Mouse (Mus musculus) cerebellum, postnatal 10 days (tissue): ENCODE measurements around the gene Gpt2.

Experiments used
- DNase-seq, 2 experiments: peaks; one replicate each; pipeline ENCODE4 v3.0.0; 2021; ENCODE audit warnings: mixed read lengths in 2 of 2

The Gpt2 gene

DNA sequence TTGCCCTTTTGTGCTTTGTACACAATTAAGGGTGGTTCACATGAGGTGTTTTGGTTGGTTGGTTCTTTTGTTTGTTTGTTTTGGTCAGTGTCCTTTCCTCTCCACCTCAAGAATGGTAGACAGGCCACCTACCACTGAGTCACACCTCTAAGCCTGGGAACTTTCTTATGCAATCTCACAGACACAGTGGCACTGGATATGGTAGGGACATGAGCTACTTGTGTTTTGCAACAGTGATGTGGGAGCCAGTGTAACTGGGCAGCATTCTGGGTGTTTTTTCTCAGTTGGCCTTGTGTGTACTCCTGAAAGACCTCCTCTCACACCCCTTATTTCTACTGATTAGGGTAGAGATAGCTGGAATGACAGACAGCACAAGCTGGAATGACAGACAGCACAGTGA is 3.7 kb upstream of the Gpt2 start:
- no peak for DNase-seq

DNA sequence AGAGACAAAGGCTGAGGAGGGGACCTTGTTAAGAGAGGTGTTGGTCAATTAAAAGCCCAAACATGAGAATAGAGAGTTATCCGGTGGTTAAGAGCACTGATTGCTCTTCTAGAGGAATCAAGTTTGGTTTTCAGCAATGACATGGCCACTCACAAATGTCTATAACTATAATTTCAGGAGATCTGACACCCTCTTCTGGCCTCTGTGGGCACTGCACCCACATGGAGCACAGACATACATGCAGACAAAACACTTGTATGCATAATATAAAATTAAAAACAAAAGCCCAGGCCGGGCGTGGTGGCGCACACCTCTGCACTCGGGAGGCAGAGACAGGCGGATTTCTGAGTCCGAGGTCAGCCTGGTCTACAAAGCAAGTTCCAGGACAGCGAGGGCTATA is 2.8 kb upstream of the Gpt2 start:
- no peak for DNase-seq

DNA sequence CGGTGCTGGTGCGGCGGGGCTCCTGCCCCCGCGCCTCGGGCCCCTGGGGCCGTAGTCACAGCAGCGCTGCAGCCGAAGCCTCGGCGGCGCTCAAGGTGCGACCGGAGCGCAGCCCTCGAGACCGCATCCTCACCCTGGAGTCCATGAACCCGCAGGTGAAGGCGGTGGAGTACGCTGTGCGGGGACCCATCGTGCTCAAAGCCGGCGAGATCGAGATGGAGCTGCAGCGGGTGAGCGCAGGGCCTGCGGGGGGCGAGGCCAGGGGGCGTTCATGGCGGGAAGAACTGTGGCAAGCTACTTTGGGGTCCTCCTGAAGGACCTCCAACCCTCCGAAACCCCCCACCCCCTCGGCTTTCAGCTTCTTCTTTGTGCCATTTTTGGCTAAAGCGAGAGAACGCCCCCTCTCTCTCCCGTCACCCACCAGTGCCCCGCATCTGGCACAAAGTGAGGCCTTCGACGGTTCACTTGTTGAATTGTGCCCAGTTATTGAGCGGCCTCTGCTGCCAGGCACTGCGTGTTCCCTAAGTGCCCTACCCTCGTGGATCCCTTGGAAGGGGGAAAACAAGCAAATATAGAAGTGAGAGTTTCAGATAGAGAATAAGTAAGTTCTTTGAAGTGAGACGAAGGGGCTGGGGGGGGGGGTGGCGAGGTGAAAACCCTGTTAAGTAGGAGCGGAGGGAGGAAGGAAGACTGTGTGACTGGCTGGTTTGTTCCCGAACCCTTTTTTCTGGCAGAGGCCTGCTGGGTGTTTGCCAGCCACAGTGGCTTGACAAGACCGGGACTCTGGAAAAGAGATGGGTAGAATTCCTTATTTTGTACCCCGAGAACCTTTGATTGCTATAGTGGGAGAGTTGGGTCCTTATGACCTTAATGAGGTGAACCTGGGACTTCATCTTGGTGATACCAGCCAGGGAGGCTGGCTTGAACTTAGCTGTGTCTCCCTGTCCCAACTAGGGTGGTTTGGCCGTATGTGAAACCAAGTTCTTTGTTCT is 860 bp downstream of the Gpt2 start:
- peak; percentile 60 to 71 for DNase-seq

DNA sequence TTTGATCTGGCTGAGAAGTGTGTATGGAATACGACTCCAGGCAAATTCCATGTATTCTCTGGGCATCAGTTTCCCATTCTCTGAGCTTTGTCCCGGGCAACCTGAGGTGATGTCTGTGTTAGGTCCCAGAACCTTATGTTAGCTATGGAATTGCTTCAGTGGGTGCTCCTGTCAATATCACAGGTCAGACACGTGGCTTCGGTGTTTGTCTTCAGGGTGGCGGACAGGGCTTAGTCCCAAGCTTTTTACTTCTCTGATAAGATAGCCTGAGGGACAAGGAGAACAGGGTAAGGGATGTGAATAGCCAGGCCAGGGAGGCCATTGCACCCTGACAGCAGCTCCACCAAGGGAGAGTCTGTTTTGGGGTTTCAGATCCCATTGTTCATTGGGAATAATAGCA is 3.7 kb downstream of the Gpt2 start:
- no peak for DNase-seq

GRCm38 (mm10) chr8:85496778-85497177 is 4.4 kb downstream of the Gpt2 start:
- DNase-seq: no peak

DNA sequence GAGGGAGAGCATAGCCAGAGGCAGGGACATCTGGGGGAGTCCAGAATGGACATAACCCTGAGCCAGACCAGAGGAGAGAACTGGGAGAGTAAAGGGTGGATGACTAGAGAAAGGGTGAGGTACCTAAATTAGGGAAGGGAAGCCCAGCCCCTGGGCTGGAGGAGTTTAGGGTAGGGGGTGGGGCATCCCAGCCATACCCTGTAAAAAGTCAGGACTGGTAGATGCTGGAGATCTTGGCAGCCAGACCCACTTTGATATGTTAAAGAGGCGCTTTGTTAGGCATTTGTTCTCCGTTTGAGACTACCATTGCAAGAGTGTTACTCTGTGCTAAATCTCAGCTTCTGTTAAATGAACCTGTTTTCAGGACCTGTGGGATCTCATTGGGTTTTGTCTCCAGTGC is 6.2 kb downstream of the Gpt2 start:
- no peak for DNase-seq

DNA sequence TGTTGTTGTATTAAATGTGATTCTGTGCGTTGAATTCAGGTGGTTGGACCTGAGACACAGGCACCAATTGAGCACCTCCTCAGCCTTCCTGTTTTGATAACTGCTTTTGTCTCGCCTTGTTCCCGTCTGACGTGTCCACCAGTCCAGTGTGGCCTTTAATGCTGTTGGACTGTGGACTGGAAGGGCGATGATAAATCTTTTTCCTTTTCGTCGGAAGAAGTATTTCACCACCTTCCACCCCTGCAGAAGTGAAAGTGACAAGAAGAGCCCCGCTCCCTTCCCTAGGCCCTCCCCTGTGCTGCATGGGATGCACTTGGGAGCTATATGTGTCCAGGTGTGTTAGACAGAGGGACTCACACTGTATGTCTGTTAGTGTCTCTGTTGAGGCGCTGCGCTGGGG is 8.1 kb downstream of the Gpt2 start:
- no peak for DNase-seq

- DNase-seq: peak; percentile 83 to 87
Measured at GRCm38 (mm10) chr8:85500955-85501685, 8.7 kb downstream of the Gpt2 start.

- no peak for DNase-seq
Measured at GRCm38 (mm10) chr8:85502381-85502780, 10.0 kb downstream of the Gpt2 start.

DNA sequence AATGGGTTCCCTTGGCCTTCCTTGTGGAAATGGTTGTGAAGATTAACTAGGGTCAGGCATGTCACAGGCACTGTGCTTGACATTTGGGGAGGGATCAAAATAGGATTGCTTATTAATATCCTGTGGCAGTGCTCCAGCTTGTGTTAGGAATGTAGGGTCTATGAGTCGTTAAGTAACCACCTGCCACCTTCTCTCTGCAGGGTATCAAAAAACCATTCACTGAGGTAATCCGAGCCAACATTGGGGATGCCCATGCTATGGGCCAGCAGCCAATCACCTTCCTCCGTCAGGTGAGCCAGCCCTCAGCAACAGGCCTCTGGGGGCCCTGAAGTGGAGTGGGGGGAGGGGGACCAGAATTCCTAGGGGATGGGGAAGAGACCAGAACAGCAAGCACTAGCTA is 10.7 kb downstream of the Gpt2 start:
- DNase-seq: no peak

DNA sequence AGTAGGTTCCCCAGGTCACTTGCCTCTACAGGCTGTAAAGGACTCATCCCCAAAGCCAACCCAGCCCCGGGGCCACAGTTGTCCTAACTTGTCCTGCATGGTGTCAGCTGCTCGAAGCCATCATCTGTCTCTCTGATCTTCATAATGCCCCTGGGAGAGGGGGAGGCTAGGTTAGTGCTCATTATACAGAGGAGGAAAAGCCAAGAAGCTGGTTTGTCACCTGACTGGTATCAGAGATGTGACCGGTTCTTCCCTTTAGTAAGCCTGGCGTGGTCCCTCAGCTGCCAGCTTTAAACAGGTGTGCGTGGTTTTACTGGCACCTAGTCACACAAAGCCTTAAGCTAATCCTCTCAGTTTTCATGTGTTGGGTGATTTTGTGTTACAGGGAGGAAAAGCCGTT is 12.3 kb downstream of the Gpt2 start:
- no peak for DNase-seq

DNA sequence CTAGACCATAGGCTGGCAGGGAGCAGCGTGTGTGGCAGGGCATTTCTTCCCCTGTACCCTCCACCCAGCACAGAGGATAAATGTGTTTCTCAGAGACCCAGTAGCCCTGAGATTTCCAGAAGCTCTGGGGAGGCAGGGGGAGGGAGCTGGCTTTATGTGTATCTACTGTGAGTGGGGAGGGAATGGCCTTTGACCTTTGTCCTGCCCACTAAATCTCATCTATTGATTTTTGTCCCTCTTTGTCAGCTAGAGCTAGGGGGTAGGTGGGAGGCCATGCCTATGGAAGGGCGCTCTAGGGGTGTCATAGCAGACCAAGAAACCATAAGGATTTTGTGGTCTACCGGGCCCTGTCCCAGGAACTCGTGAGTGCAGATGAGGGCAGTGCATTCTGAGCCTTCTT is 14.2 kb downstream of the Gpt2 start:
- no peak for DNase-seq

GRCm38 (mm10) chr8:85508661-85509060 is 16.3 kb downstream of the Gpt2 start:
- DNase-seq: no peak

DNA sequence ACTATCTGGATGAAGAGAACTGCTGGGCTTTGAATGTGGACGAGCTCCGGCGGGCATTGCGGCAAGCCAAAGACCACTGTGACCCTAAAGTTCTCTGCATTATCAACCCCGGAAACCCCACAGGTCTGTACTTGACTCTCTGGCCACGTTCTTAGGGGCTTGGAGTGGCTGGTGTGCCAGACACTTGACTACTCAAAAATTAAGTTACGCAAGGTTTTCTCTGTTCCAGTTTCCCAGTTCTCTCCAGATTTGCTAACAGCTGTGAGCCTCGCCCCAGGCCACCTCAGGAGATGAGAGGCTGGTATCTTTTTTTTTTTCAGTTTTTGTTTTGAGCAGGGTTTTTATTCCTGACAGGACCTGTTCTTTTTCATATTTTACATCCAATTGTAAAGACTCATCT is 19.9 kb downstream of the Gpt2 start:
- DNase-seq: no peak

DNA sequence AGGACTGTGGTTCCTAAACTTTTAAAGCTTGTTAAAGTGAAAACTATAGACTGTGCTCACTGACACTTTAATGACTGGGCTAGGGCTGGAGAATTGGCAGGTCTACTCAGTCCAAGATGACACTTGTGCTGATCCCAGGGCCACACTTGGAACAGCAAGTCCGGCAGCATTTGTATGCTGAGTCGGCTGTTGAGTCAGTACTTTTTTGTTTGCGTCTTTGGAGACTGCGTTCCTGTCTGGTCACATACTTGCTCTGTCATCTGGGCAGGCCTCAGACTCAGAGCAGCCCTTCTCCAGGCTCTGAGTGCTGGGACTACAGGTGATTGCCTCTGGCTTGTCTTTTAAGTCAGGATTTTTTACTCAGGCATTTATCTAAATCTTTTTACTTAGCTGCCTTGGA is 20.9 kb downstream of the Gpt2 start:
- no peak for DNase-seq

- no peak for DNase-seq
Measured at GRCm38 (mm10) chr8:85515391-85515790, 23.0 kb downstream of the Gpt2 start.

DNA sequence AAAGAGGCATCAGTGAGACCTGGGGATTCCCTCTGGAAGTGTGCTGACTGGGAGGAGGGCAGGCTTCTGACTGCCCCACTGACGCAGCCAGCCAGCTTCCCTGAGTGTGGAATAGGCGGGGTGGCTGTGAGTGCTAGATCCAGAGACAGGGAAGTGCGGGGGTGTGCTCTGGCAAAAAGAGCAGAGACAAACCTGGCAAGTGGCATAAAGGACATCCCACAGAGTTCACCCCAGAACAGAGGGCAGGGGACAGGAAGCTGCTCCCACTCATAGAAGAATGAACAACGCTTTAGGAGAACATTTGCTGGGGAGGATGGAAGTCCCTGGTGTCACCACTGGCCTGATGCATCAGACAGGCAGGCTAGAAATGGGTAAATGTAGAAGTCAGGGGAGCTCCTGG is 25.0 kb downstream of the Gpt2 start:
- DNase-seq: no peak

- no peak for DNase-seq
Measured at GRCm38 (mm10) chr8:85517956-85518355, 25.6 kb downstream of the Gpt2 start.

- DNase-seq: no peak
Measured at GRCm38 (mm10) chr8:85520586-85520985, 28.2 kb downstream of the Gpt2 start.

- DNase-seq: no peak
Measured at GRCm38 (mm10) chr8:85521332-85521731, 29.0 kb downstream of the Gpt2 start.

DNA sequence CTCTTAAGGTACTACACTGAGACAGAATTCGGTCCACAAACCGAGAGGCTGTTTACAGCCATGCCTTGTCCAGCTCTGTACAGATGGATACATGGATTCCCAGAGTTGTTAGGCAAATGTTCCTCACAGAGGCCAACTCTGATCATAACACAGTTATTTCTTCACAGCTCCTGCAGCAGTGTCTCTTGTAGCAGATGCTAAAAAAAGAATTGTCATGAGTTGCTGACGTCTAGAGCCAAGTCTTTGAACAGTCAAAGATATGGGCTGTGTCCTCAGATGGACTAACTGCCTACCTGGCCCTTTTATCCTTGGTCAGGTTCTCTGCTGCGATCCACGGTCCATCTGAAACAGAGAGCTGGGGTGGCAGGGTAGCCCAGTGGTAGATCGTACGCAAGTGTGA is 31.7 kb downstream of the Gpt2 start:
- DNase-seq: no peak

- DNase-seq: peak; percentile 75 to 78
Measured at GRCm38 (mm10) chr8:85526105-85526504, 33.7 kb downstream of the Gpt2 start.

- DNase-seq: no peak
Measured at GRCm38 (mm10) chr8:85528959-85529358, 36.6 kb downstream of the Gpt2 start.

- no peak for DNase-seq
Measured at GRCm38 (mm10) chr8:85530717-85531116, 38.3 kb downstream of the Gpt2 start.
